Mouse (Mus musculus) liver, embryonic 14.5 days (tissue): ENCODE results near the gene Nkain1. TPM values are rescaled to one million over a fixed set of nuclear protein-coding genes. Genes with fewer than 3 reads are reported as not detected.

Source experiments
- ATAC-seq: fragments of 200-750 bp; cut with Nextera tagmentation; 2 replicates; pipeline ENCODE4 v1.8.0; 2017; ENCODE audit warnings: moderate number of reproducible peaks, mild to moderate bottlenecking, moderate library complexity; ENCODE audit not compliant: insufficient read depth
- DNase-seq, 3 experiments: peaks; one replicate each; pipeline ENCODE4 v3.0.0-alpha.2; 2012 to 2013; ENCODE audit warnings: low read depth in 3 of 3, low spot score in 3 of 3
- H3K27ac ChIP-seq: fragments of 300-500 bp; sonication (generic); 2 replicates; pipeline ENCODE4 v1.5.1; 2014; ENCODE audit warnings: moderate library complexity, mild to moderate bottlenecking, control low read depth, inconsistent platforms
- H3K27me3 ChIP-seq: fragments of 300-500 bp; sonication (generic); 2 replicates; pipeline ENCODE4 v1.6.1; 2014; ENCODE audit warnings: mild to moderate bottlenecking, low read length, moderate library complexity; ENCODE audit not compliant: control insufficient read depth, insufficient read depth
- H3K36me3 ChIP-seq: fragments of 300-500 bp; sonication (generic); replicated peaks from 2 replicates; pipeline ENCODE4 v1.6.1; 2014; ENCODE audit warnings: low read depth; ENCODE audit not compliant: control insufficient read depth, insufficient read depth
- H3K4me1 ChIP-seq, 2 experiments: fragments of 200-500 bp in 1 of 2; fragments of 300-500 bp in 1 of 2; sonication (generic) in 1 of 2; replicated peaks; 2 replicates each; pipeline ENCODE4 v1.6.1; 2012 to 2014; ENCODE audit warnings: antibody characterized with exemption in 1 of 2, inconsistent platforms in 1 of 2, low read length in 1 of 2; ENCODE audit not compliant: control insufficient read depth in 2 of 2, insufficient read depth in 2 of 2
- H3K4me2 ChIP-seq: fragments of 300-500 bp; sonication (generic); 2 replicates; pipeline ENCODE4 v1.6.1; 2014; ENCODE audit warnings: low read depth, mild to moderate bottlenecking, control low read depth, moderate library complexity
- H3K4me3 ChIP-seq, 2 experiments: fragments of 200-500 bp in 1 of 2; fragments of 300-500 bp in 1 of 2; sonication (generic) in 1 of 2; 2 replicates each; pipeline ENCODE4 v1.5.1; 2012 to 2014; ENCODE audit warnings: low read depth in 2 of 2, low read length in 2 of 2, mild to moderate bottlenecking in 2 of 2, control low read depth in 1 of 2, inconsistent platforms in 1 of 2, moderate library complexity in 1 of 2; ENCODE audit not compliant: insufficient read depth in 1 of 2
- H3K9ac ChIP-seq: fragments of 300-500 bp; sonication (generic); replicated peaks from 2 replicates; pipeline ENCODE4 v1.6.1; 2014; ENCODE audit warnings: mild to moderate bottlenecking, control low read depth, moderate library complexity
- H3K9me3 ChIP-seq: fragments of 300-500 bp; sonication (generic); 2 replicates; pipeline ENCODE4 v1.6.1; 2016; ENCODE audit warnings: low read length, mixed read lengths; ENCODE audit not compliant: control insufficient read depth
- CTCF ChIP-seq: IDR thresholded peaks from 2 replicates; pipeline ENCODE4 v1.5.1; 2016; ENCODE audit warnings: antibody characterized with exemption, low read depth, control low read depth
- EP300 ChIP-seq: IDR thresholded peaks from 2 replicates; pipeline ENCODE4 v1.6.1; 2016; ENCODE audit warnings: antibody characterized with exemption, low read depth
- WGBS: fragments of 180-500 bp; shearing (Covaris S2); extraction: QIAGEN DNeasy Blood & Tissue Kit; methylation state at CpG from one replicate; pipeline ENCODE4 v1.1.7; 2014; ENCODE audit not compliant: insufficient replicate concordance; 5-methylcytosine and 5-hydroxymethylcytosine counted together
- polyA plus RNA-seq, 2 experiments: library from polyadenylated mRNA; depleted of rRNA in 1 of 2; stranded (reverse) in 1 of 2; unstranded in 1 of 2; fragments of >200 nt; fragmentation: Nextera tagmentation in 1 of 2; extraction: Ambion mirVana in 1 of 2; gene quantifications; 2 replicates each; pipeline versions ENCODE4 v1.2.1 to v1.2.3; 2012 to 2014

Gene Nkain1
- polyA plus RNA-seq, 2 experiments, result 0.39 TPM; not detected in 1

DNA sequence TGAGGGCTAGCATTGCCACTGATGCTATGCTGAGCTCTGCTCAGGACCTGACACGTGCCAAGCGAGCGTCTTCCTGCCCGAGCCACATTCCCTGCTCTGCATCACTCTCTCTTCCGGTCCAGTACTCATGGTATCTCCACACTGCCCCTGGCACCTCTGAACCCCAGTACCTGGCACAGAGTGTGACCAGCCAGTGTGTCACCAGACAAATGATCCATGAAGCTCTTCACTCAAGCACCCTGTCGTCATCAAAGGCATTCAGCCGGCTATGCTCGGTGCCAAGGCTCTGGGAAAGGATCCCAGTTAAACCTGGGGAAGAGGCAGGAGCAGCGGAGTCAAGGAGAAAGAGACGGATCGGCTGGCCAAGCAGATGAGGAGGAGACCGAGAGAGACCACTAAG is 16.1 kb downstream of the Nkain1 start:
- H3K4me3 ChIP-seq, result no peak overlapping the region
- no peaks in the 10 kb centered on the region for H3K9me3 ChIP-seq
- no peaks in the 10 kb centered on the region for H3K36me3 ChIP-seq
- DNase-seq (no peak), ATAC-seq (no peak)
- no peak overlapping the region for H3K27ac ChIP-seq
- TF ChIP-seq EP300 (no peak), CTCF (no peak)
- WGBS, result 74% methylated on average over 12 of the region's 12 CpGs
- H3K4me1 ChIP-seq, result peaks cover 0 to 3% of the 10 kb centered on the region in 2 experiments; a peak in 1 of 4 replicates
- no peaks in the 10 kb centered on the region for H3K27me3 ChIP-seq
- no peak overlapping the region for H3K4me2 ChIP-seq
- no peak overlapping the region for H3K9ac ChIP-seq

DNA sequence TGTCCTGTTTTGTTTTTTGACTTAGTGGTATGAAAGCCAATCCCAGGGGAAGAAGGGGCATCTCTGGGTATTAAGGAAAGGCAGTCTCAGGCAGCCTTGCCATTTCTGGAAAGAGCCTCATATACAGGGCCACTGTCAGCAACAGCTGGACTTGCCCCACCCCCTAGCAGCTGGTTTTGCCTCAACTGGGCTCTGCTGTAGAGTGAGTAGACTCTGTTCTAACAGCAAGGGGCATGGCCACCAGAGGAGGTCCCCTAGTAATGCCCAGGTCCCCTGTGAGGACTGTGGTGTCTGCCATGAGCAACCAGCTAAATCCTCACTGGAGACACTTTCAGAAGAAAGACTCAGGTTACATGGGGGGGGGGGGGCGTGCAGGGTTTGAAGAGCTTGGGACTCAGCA is 17.0 kb downstream of the Nkain1 start:
- Histone ChIP-seq H3K4me1 (peaks cover 0 to 4% of the 10 kb centered on the region in 2 experiments; a peak in 1 of 4 replicates), H3K27ac (no peak overlapping the region), H3K36me3 (no peaks in the 10 kb centered on the region), H3K27me3 (no peaks in the 10 kb centered on the region), H3K9me3 (no peaks in the 10 kb centered on the region), H3K9ac (no peak overlapping the region), H3K4me2 (no peak overlapping the region), H3K4me3 (no peak overlapping the region)
- no peak for ATAC-seq
- no peak for TF ChIP-seq EP300
- no peak for TF ChIP-seq CTCF
- WGBS, result no CpG with 5 or more reads among the region's 1 CpGs
- no peak for DNase-seq

DNA sequence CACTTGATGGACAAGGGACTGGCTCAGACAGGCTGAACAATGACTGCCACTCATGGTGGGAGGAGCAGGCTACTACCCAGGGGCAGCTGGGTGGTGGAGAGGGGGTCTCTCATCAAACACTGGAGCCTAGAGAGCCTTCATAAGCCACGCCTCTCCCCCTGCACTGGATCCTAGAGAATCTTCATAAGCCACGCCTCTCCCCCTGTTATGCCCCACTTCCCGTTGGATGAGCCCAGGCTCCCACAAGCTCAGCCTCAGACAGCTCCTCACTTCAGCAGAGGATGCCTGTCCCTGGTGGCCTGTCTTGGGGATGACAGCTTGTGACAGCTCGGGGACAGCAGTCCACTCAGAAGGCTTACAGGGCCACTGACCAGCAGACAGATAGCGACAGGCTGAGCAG is 17.7 kb downstream of the Nkain1 start:
- Histone ChIP-seq H3K9me3 (no peaks in the 10 kb centered on the region), H3K4me3 (no peak overlapping the region), H3K4me2 (no peak overlapping the region), H3K9ac (no peak overlapping the region), H3K27ac (no peak overlapping the region), H3K36me3 (no peaks in the 10 kb centered on the region), H3K4me1 (peaks cover 0 to 4% of the 10 kb centered on the region in 2 experiments; a peak in 1 of 4 replicates), H3K27me3 (no peaks in the 10 kb centered on the region)
- no peak for TF ChIP-seq EP300
- TF ChIP-seq CTCF, result 0 out of 2 replicates have a peak, but pooled peaks have one; percentile 16
- ATAC-seq (no peak), DNase-seq (no peak)
- WGBS, result 46% methylated on average over 5 of the region's 5 CpGs

DNA sequence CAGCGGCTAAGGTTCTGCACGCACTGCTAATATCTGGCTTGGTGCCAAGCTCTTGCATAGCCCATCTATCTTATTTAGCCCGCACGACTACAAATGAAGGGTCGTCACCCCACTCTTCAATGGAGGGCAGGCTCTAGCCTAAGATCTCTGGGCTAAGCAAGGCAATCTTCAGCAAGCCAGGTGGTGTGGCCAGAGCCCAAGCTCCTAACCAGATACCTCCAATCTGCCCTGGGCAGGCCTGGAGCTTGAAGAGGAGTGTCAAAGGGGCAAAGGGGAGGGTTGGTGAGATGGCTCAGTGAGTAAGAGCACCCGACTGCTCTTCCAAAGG is 20.9 kb downstream of the Nkain1 start:
- DNase-seq (no peak), ATAC-seq (no peak)
- Histone ChIP-seq H3K9me3 (no peaks in the 10 kb centered on the region), H3K27ac (no peak overlapping the region), H3K4me3 (no peak overlapping the region), H3K4me1 (peaks cover 0 to 4% of the 10 kb centered on the region in 2 experiments; a peak in 1 of 4 replicates), H3K9ac (no peak overlapping the region), H3K36me3 (no peaks in the 10 kb centered on the region), H3K4me2 (no peak overlapping the region), H3K27me3 (no peaks in the 10 kb centered on the region)
- TF ChIP-seq CTCF (no peak), EP300 (no peak)
- WGBS, result 52% methylated on average over 6 of the region's 6 CpGs

GRCm38 (mm10) chr4:130552312-130553120 is 21.5 kb downstream of the Nkain1 start:
- no peak overlapping the region for H3K27ac ChIP-seq
- H3K4me2 ChIP-seq, result no peak overlapping the region
- H3K27me3 ChIP-seq, result no peaks in the 10 kb centered on the region
- no peak for TF ChIP-seq CTCF
- no peak for TF ChIP-seq EP300
- H3K9ac ChIP-seq, result no peak overlapping the region
- DNase-seq, result no peak
- no peak overlapping the region for H3K4me3 ChIP-seq
- H3K36me3 ChIP-seq, result no peaks in the 10 kb centered on the region
- H3K4me1 ChIP-seq, result peaks cover 0 to 4% of the 10 kb centered on the region in 2 experiments; a peak in 1 of 4 replicates
- no peaks in the 10 kb centered on the region for H3K9me3 ChIP-seq
- WGBS, result 31% methylated on average over 8 of the region's 8 CpGs
- no peak for ATAC-seq
